Mouse (Mus musculus) left cerebral cortex, postnatal 36 days (tissue): ENCODE results near the gene Snx3. TPM values are rescaled to one million over a fixed set of nuclear protein-coding genes. Genes with fewer than 3 reads are reported as not detected.

Experiments used
- DNase-seq, 2 experiments: peaks; one replicate each; pipeline ENCODE4 v3.0.0; 2021 to 2022; ENCODE audit warnings: low spot score in 2 of 2, mixed read lengths in 1 of 2
- intact Hi-C: fragments of 180-260 bp; cut with DNase I; formaldehyde crosslinking; loops from one replicate; pipeline ENCODE4 v1.15.1; 2025
- total RNA-seq, 2 experiments: library from RNA; stranded (reverse); gene quantifications; 2 replicates each; pipeline ENCODE4 v1.2.3; 2021

Gene Snx3
- total RNA-seq, 2 experiments from 2014 or later, result 198 to 199 TPM

DNA sequence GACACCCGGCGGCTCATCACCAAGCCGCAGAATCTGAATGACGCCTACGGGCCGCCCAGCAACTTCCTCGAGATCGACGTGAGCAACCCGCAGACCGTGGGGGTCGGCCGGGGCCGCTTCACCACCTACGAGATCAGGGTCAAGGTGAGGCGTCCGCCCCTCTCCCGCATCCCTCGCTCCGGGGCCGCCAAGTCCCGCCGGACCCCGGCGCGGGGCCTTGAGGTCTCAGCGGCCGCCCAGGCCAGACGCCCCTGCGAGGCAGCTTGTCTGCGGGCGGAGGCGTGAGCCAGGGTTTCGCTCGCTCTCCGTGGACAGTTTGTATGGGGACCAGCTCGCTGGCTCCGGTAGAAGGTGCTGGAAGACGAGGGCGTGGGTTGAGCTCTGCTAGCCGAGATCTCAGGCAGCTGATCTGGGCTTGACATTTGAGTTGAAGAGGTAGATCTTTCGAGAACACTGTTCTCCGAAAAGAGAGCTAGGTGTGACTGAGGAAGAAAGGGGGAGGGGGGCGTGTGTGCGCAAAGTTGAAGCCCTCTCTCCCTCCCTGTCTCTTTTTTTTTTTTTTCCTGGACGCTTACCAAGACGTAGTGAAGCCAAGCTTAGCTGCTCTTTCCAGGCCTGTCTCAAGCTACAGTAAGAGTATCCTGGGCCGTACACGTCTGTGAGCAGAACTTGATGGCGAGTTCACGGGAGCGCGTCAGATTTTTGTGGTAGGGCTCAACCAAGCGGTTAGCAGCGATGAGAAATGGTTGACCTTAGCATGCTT, 700 bp downstream of the Snx3 start:
- intact Hi-C loops, result loop anchor here (1.0 to 10.0 kb wide), 3 partner anchors 24 to 158 kb away; partner anchors contain the start of genes Afg1l, Nr2e1 and Ostm1
- peak; percentile 76 to 79 for DNase-seq

DNA sequence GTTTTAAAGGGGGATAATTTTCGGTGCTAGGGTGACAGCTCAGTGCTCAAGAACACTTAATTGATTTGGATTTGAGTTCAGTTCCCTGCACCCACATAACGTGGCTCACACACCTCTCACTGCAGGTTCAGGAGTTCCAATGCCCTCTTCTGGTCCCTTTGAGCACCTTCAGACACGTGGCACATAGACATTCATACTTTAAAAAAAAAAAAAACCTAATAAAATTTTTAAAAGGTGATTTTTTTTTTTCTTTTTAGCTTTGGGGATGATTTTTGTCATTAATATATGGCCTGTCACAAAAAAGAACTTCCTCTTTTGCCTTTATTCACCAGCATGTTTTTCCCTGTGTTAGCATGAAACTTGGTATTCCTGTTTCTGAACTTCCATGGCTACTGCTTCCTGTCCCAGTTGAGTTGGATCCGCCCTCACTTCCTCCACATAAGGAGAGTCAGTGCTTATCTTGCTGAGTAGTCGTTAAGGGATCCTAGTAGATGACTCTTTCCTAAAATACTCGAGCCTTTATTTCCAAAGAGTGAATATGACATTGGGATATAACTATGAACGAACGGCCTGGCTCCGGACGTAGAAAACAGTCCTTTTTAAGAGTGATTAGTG, 2.4 kb downstream of the Snx3 start:
- intact Hi-C loops, result loop anchor here (5.0 to 10.0 kb wide), 2 partner anchors 78 to 159 kb away; partner anchors contain the start of genes Nr2e1 and Ostm1
- no peak for DNase-seq

DNA sequence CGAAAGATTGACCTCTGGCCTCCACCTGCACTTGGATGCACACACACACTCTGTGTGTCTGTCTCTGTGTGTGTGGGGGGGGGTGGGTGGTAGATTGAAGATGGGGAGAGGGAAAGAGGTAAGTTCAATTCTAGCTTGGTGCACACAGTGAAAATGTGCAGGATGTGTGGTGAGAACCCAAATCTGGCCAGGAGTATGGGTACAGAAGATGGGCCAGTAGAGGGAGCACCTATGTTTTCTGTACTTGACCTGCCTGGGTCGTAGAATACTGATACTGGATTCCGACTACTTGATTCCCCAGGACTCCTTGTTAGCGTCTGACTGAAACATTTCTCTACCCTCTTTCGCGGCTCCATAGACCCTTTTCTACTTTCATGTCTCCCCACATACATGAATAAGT, 8.3 kb downstream of the Snx3 start:
- intact Hi-C loops, result no loop called here
- no peak for DNase-seq

DNA sequence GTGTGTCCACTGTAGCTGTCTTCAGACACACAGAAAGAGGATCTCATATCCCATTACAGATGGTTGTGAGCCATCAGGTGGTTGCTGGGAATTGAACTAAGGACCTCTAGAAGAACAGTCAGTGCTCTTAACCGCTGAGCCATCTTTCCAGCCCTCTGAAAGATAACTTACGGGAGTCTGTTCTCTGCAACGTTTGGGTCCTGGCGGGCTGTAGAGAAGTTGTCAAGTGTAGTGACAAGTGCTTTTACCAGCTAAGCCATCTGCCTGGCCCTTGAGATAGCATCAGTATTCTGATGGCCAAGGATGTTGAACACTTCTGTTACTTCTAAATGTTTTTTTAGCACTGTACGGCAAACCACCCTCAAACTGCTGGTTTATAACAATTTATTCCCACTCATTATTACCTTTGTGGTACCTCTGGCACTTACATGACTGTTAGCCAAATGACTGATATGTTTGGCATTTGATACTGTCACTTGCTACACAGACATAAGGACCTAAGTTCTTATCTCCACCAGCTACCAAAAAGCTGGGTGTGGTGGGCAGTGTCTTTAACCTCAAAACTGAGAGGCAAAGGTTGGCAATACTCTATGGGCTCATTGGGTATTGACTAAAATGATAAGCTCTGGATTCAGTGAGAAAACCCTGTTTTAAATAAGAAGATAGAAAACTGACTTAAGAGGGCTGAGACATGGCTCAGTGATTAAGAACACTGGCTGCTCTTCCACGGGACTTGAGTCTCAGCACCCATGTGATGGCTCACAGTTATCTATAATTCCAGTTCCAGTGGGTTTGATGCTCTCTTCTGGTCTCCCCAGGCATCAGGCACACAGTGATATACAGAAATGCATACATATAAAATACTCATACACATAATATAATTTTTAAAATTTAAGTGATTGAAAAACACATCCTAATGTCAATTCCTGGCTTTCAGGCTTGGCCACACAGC, 9.6 kb downstream of the Snx3 start:
- DNase-seq, result no peak
- intact Hi-C loops, result no loop called here

DNA sequence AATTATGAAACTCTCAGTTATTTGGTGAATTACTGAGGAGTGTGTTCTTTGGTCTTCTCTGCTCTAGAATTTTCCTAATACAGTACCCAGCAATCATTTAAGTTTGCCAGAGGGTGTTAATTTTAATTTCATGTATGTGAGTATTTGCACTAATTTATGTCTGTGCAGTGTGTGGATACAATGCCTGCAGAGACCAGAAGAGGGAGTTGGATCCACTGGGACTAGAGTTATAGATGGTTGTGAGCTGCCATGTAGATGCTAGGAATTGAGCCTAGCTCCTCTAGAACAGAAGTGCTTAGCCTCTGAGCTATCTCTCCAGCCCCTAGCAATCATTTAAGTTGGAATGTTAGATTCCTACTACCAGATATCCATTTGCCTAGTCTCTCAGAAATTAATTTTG, 12.3 kb downstream of the Snx3 start:
- intact Hi-C loops, result no loop called here
- DNase-seq, result no peak

DNA sequence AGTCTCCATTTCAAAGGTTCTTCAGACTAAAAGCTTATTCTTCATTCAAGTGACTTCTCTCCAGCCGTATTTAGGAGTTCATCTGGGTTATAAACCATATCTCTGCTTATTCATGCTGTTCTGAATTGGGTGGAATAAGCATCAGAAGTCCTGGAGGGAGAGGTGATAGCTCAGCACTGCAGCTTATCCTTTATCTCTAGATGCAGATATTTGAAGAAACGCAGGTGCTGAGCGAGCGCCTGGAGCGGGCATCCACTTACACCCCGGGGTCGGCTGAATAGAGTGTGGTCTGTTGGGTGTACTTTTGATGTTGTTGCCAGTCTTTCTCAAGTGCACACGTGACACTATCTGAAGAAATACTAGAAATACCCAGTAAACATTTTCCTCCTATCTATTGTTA, 16.5 kb downstream of the Snx3 start:
- DNase-seq, result no peak
- intact Hi-C loops, result no loop called here

DNA sequence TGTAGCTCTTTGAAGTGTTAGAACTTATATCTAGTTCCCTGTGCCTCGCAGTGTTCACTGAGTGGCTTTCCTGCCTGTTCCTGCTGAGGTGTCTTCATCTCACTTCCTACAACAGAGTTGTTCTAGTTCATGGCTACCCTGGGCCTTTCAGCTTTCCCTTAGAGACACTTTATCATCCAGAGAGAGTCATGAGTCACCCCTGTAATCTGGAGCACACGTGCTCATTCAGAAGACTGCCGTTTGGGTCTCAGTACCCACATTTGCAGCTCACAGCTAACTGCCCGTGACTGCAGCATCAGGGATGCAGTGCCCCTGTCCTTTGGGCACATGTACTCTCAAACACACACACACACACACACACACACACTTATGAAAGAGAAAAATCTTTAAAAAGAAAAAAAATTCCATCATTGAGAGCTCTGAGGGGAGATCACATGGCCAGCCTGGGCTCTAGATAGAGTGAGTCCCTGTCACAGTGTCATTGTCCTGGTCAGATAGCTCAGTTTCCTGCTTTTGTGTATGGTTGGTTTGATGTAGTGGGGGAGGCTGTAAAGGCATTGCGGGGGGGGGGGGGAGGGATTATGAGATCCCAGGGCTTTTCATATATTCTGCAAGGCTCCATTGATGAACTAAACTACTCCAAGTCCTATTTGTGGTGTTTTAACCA, 19.6 kb downstream of the Snx3 start:
- intact Hi-C loops, result no loop called here
- DNase-seq, result no peak

DNA sequence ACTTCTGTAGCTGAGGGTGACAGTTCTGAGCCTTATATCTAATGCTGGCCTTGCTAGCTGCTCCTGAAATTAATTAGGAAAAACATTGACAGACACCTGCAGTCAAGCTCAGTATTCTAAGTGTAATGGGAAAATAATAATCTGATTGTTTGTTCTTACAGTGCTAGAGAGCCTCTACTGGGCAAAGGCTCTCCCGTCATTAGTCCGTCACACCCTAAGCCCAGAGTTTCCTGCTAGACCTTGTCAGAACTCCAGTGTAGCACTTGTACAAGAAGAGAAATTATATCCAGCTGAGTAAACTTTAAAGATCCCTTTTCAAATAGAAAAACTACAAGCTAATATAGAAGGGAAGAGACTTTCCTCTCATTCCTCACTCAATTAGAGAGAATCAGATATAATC, 21.1 kb downstream of the Snx3 start:
- intact Hi-C loops, result no loop called here
- no peak for DNase-seq

DNA sequence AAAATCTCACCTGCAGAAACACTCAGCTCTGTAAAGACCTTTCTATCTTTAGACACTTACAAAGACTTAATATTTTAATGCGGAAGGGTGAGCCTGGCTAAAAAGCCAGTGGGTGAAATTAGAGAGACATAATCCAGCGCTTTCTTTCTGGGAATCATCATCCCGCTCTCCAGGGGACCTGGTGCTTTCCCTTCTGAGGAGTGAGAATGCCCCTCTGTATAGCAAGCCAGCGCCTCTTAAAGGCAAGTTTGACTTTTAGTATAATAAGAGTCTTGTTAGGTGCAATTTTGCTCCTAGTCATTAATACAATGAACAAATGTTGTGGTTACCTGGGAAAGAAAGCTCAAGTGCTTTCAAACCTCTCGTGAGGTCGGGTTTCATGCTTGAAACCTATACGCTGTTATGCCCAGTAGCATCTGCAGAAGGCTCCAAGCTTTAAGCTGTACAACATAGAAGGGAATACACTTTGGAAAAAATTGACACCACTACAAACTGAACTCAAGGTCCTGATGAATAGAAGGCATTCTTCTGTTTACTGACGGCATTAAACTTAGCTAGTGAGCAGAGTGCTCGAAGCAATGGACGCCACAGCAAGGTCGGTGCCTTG, 21.8 kb downstream of the Snx3 start:
- intact Hi-C loops, result no loop called here
- DNase-seq, result no peak

DNA sequence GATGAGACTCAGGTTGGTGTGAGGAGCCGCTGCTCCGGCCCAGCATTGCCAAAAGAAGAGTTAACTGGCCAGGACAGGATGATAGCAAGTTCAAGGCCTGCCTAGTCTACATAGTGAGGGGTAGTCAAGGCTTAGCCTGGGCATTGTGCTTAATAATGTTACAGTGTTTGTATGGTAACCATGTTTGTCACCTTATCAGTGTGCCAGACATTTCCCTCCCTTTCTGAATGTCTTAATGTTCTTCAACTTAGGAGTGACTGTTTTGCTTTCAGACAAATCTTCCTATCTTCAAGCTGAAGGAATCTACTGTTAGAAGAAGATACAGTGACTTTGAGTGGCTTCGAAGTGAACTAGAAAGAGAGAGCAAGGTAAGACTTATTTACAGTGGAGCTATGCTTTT, 23.9 kb downstream of the Snx3 start:
- intact Hi-C loops, result no loop called here
- DNase-seq, result no peak

DNA sequence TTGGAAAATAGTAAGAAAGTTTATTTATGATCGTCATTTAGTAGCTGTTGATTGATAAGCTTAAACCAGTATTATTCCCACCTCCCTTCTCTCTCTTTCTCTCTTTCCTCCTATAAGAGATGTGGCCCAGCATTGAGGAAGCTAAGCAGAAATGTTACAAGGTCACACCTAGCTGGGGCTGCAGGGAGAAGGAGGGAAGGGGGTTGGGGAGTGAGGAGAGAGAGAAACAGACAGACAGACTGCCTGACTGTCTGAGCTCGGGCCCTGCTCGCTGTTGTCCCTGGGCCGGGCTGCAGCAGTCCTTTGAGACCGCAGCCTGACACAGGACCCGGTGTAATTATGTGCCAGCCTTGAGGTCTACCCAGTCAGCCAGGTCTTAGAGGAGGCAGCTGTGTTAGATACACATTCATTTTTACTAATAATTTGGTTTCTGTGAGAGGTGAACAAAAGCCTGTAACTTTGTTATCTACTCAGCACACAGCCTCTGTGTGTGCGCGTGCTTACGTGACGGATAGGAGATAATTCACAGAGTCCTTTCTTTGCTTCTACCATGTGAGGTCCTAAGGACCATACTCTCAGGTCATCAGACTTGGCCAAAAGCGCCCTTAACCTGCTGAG, 32.1 kb downstream of the Snx3 start:
- no peak for DNase-seq
- intact Hi-C loops, result no loop called here

DNA sequence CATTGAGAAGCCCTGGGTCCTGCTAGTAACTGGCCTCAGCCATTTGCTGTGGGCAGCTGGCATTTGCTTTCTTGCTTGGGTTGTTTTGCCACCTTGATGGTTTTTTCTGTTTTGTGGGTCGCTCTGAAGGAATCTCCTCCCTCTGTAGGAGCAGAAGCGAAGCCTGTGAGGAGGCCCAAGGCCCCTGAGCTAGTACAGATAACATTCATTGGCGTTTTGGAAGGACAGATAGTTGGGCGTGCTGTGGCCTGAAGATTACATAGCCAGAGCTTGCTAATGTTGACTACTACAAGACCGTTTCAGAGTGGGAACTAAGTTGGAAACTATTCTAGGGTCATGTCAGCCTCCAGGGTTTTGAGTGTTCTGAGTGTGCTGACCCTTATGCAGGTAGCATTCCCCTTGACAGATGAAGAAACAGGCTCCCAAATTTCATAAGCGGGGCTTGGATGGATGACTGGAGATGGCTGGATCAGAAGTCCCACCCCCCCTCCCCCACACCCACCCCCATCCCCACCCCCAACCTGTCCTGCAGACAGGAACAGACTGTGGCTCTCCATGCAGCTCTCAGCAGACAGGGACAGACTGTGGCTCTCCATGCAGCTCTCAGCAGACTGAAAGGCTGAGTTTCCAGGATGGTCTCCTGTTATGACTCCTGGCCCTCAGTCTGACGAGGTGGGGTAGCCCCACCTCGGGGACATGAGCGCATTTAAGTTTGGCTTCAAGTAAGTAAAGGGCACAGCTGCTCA, 35.9 kb downstream of the Snx3 start:
- intact Hi-C loops, result no loop called here
- DNase-seq, result no peak

DNA sequence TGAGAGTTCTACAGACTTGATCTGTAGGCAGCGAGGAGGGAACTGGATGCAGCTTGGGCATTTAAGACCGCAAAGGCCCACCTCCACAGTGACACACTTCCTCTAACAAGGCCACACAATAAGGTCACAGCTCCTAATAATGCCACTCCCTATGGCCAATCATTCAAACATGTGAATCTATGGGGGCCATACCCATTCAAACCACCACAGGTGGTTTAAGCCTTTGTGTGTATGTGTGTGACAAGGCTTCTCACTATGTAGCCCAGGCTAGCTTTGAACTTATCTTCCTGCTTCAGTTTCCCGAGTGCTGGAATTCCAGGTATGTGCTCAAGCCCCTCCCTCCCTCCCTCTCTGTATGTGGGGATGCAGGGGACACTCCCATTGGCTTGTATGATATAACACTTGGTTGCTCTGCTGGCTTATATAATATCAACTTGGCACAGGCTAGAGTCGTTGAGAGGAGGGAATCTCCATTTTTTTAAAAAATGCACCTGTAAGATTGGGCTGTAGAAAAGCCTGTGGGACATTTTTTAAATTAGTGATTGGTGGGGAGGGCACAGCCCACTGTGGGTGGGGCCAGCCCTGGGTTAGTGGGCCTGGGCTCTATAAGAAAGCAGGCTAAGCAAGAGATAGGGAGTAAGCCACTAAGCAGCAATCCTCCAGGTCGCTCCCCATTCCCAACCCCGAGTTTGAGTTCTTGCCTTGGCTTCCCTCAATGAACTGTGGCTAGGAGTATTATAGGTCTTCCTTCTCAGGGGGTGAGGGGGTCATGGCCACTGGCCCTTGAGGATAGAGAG, 44.1 kb downstream of the Snx3 start:
- intact Hi-C loops, result no loop called here

DNA sequence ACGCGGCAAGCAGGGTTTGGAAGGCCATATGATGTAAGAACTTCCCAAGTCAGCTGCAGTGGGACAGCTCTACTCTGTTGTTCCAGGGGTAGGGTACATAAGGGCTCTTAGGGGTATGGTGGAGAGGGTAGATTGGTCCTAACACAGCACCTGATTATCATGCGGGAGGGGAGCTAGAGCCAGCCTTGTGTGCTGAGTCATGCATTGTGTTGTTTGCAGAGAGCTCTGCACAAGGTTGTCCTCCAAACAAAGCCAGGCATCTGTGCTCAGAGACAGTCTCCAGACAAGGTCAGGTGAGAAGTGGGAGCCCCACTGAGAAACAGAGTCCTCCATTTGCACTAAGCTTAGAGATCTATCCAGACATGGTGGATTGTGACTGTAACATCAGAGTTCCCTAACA, 44.7 kb downstream of the Snx3 start:
- DNase-seq, result no peak
- intact Hi-C loops, result no loop called here

More for the DNA sequence above, 44.1 kb downstream of the Snx3 start:
- no peak for DNase-seq

DNA sequence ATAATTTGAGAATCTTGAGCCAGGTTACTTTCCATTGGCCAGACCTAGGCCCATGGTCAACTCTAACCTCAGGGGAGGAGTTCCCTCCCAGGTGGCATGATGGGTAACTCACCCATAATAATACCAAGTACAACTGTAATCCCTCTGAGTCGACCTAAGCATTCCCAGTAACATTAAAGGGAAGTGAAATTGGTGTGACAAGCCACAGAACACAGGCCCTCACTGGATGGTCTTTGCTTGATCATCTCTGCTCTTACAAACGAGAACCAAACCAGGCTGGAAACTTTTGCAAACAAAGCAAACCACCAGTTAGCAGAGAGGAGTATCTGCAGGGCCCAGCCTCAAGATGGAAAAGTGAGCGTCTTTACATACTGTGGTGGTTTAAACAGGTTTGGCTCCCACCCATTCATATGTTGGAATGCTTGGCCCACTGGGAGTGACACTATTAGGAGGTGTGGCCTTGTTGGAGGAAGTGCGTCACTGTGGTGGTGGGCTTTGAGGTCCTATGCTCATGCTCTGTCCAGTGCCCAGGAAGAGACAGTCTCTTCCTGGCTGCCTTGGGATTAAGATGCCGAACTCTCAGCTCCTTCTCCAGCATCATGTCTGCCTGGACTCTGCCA, 57.9 kb downstream of the Snx3 start:
- intact Hi-C loops, result no loop called here

DNA sequence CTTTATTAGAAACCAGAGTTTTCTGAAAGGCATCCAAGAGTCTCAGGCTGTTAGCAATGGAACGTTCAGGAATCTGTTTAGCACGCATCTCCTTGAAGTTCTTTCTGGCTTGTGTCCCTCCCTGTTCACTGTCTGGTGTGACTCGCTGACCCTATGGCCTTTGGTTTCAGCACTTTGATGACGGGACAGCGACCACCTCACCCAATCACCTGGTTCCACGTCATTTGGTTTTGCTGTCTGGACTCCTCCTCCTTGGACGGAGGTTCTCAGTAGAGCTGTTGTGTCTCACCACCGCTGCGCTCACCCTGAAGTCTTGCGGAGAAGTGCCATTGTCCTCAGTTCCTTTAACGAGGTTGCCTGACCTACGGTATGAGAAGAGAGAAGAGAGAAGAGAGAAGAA, 60.4 kb downstream of the Snx3 start:
- intact Hi-C loops, result no loop called here
- no peak for DNase-seq

More for the DNA sequence above, 57.9 kb downstream of the Snx3 start:
- no peak for DNase-seq

DNA sequence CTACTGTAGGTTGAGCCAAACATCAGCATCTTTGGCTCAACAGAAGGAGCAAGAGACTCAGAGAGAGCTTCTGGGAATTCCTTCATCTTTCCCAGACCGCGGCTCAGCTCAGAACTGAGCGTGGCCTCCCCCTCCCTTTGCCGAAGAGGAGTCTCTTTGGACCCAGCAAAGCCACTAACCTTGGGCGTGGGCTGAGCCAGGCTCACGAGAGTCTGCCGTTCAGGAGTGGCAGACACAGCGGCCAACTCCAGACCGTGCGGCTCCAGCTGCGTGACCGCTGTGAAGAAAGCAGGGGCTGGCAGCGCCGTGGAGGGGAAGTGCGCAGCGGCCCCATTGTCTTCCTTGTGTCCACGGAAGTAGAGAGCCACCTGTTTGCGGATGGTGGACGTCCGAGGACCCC, 70.7 kb downstream of the Snx3 start:
- no peak for DNase-seq

More for the DNA sequence above, 70.7 kb downstream of the Snx3 start:
- intact Hi-C loops, result no loop called here
